ENCODE assay signal across 23 mouse cellular contexts in genomic region chr2:165785312-165786036, GRCm38 (mm10).
DNase-seq lines count a peak whose midpoint lies in the region; ATAC-seq and TF ChIP-seq lines count a peak whose summit lies in the region.
"Had no signal": no experiment of that assay in that cellular context is flagged by ENCODE, and none has a peak within 500 bp of the region (broad histone marks: within the 10 kb centered on the region; RNA-seq: fewer than 3 reads in every experiment).

No protein-coding gene starts in this region.

- H3K27ac ChIP-seq in ES-Bruce4 (ENCODE audit: insufficient read depth, low read length) = peak overlapping the region; percentile 24; the same call in 1 of the 2 replicates
- H3K27ac ChIP-seq in intestine, embryonic 15.5 days = no peak overlapping the region
- H3K27ac ChIP-seq: forebrain, embryonic 10.5 days; heart, embryonic 13.5 days; limb, embryonic 13.5 days; liver, embryonic 14.5 days had no signal

- peak overlapping the region; percentile 44 for H3K4me3 ChIP-seq in ES-Bruce4 (ENCODE audit: low read depth, low read length)
- H3K4me3 ChIP-seq in intestine, embryonic 15.5 days (replicated peaks) = no peak overlapping the region
- H3K4me3 ChIP-seq: forebrain, embryonic 10.5 days; heart, embryonic 13.5 days; limb, embryonic 13.5 days; megakaryocyte, embryonic 14.5 days had no signal

- H3K4me1 ChIP-seq in ES-Bruce4 (ENCODE audit: control insufficient read depth, insufficient read depth, low read length) = peaks cover 5% of the 10 kb centered on the region
- H3K4me1 ChIP-seq in intestine, embryonic 15.5 days (replicated peaks) = 0 out of 2 replicates have a peak, but pooled peaks cover 6% of the 10 kb centered on the region

- TF ChIP-seq EP300 in ES-Bruce4 (IDR thresholded peaks at IDR 0.05; ENCODE audit: insufficient read depth, low read depth, low read length) = no peak

- H3K27me3 ChIP-seq in ES-Bruce4 (ENCODE audit: control insufficient read depth, insufficient read depth, low read length, poor library complexity, severe bottlenecking) = no peaks in the 10 kb centered on the region
- no peaks in the 10 kb centered on the region for H3K27me3 ChIP-seq in intestine, embryonic 15.5 days (replicated peaks)
- H3K27me3 ChIP-seq: heart, embryonic 13.5 days; limb, embryonic 13.5 days; megakaryocyte, embryonic 14.5 days had no signal

- TF ChIP-seq CTCF in ES-Bruce4 (IDR thresholded peaks at IDR 0.05; ENCODE audit: low read depth, low read length) = no peak

- H3K9ac ChIP-seq in ES-Bruce4 (ENCODE audit: low read depth, poor library complexity, severe bottlenecking) = no peak overlapping the region
- no peak overlapping the region for H3K9ac ChIP-seq in intestine, embryonic 15.5 days
- H3K9ac ChIP-seq: heart, embryonic 13.5 days; limb, embryonic 13.5 days; liver, embryonic 14.5 days; lung, embryonic 14.5 days had no signal

- intact Hi-C loops in gastrocnemius, postnatal 36 days (cut with DNase I) = no loop called here

- DNase-seq in adrenal gland, postnatal 10 days = peak; percentile 40
- DNase-seq in adrenal gland, adult 2 months = no peak
- peak; percentile 62 for DNase-seq in brain, adult 2 months (ENCODE audit: low read depth, low spot score)
- peak; percentile 69 to 77 for DNase-seq in cerebellum, postnatal 25 days
- DNase-seq in gastrocnemius, postnatal 36 days = no peak
- DNase-seq: adrenal gland, postnatal 36 days; gastrocnemius, postnatal 10 days; heart, adult 18-20 months; heart, postnatal 14 days; kidney, adult 18-20 months; kidney, postnatal 4 days; lung, embryonic 14.5 days; lung, postnatal 36 days; midbrain, embryonic 14.5 days; thymus, postnatal 25 days had no signal

- no peaks in the 10 kb centered on the region for H3K36me3 ChIP-seq in ES-Bruce4 (ENCODE audit: control insufficient read depth, insufficient read depth, low read length, poor library complexity, severe bottlenecking)
- peaks cover 45% of the 10 kb centered on the region for H3K36me3 ChIP-seq in intestine, embryonic 15.5 days

- ATAC-seq in intestine, embryonic 15.5 days = no peak
- ATAC-seq: forebrain, embryonic 16.5 days had no signal

- no peaks in the 10 kb centered on the region for H3K9me3 ChIP-seq in ES-Bruce4 (replicated peaks; ENCODE audit: control insufficient read depth, insufficient read depth, low read length, poor library complexity, severe bottlenecking)
- no peaks in the 10 kb centered on the region for H3K9me3 ChIP-seq in intestine, embryonic 15.5 days
- H3K9me3 ChIP-seq: forebrain, embryonic 10.5 days; heart, embryonic 13.5 days; limb, embryonic 13.5 days; megakaryocyte, embryonic 14.5 days had no signal

- H3K4me2 ChIP-seq in intestine, embryonic 15.5 days (replicated peaks) = no peak overlapping the region
- H3K4me2 ChIP-seq: heart, embryonic 13.5 days; limb, embryonic 13.5 days; lung, embryonic 14.5 days had no signal

- no peak for TF ChIP-seq POLR2A in ES-Bruce4 (IDR thresholded peaks at IDR 0.05; ENCODE audit: insufficient read depth, low read length)

- WGBS in intestine, embryonic 15.5 days = 83% methylated on average over 20 of the region's 20 CpGs

Comparison
In these comparisons a context has a peak if more than half of its experiments do, and no peak if none do; other contexts are left out.
1. DNase-seq: peak in adrenal gland, postnatal 10 days (single experiment), brain, adult 2 months (single experiment) and cerebellum, postnatal 25 days (2 of 2); none in adrenal gland, adult 2 months (single experiment) and gastrocnemius, postnatal 36 days (0 of 2).